Mouse (Mus musculus) midbrain, postnatal 0 days (tissue): ENCODE results near the gene Fto. TPM values are rescaled to one million over a fixed set of nuclear protein-coding genes. Genes with fewer than 3 reads are reported as not detected.

Experiments
- ATAC-seq: fragments of 200-750 bp; cut with Nextera tagmentation; 2 replicates; pipeline ENCODE4 v1.8.0; 2017; ENCODE audit warnings: moderate number of reproducible peaks, mild to moderate bottlenecking, moderate TSS enrichment, moderate library complexity; ENCODE audit not compliant: low FRiP score
- DNase-seq: peaks from one replicate; pipeline ENCODE4 v3.0.0-alpha.2; 2015; ENCODE audit warnings: low spot score
- H3K27ac ChIP-seq: fragments of 300-500 bp; sonication (generic); 2 replicates; pipeline ENCODE4 v1.5.1; 2014; ENCODE audit warnings: low read depth, mild to moderate bottlenecking, low read length, mixed read lengths
- H3K27me3 ChIP-seq: fragments of 300-500 bp; sonication (generic); 2 replicates; pipeline ENCODE4 v1.6.1; 2014; ENCODE audit warnings: low read length, control low read depth, mixed read lengths; ENCODE audit not compliant: insufficient read depth
- H3K36me3 ChIP-seq: fragments of 300-500 bp; sonication (generic); 2 replicates; pipeline ENCODE4 v1.6.1; 2014; ENCODE audit warnings: low read length, control low read depth, mixed read lengths; ENCODE audit not compliant: insufficient read depth
- H3K4me1 ChIP-seq: fragments of 300-500 bp; sonication (generic); 2 replicates; pipeline ENCODE4 v1.6.1; 2014; ENCODE audit warnings: mild to moderate bottlenecking, control low read depth, antibody characterized with exemption, low read length, mixed read lengths; ENCODE audit not compliant: insufficient read depth
- H3K4me2 ChIP-seq: fragments of 300-500 bp; sonication (generic); 2 replicates; pipeline ENCODE4 v1.6.1; 2014; ENCODE audit warnings: low read depth, mild to moderate bottlenecking, low read length, mixed read lengths; ENCODE audit not compliant: poor library complexity, severe bottlenecking
- H3K4me3 ChIP-seq: fragments of 300-500 bp; sonication (generic); 2 replicates; pipeline ENCODE4 v1.5.1; 2014; ENCODE audit warnings: low read depth, mild to moderate bottlenecking, low read length, moderate library complexity
- H3K9ac ChIP-seq: fragments of 300-500 bp; sonication (generic); replicated peaks from 2 replicates; pipeline ENCODE4 v1.6.1; 2014; ENCODE audit warnings: mild to moderate bottlenecking, low read length, moderate library complexity, mixed read lengths; ENCODE audit not compliant: poor library complexity, severe bottlenecking
- H3K9me3 ChIP-seq: fragments of 300-500 bp; sonication (generic); 2 replicates; pipeline ENCODE4 v1.6.1; 2016; ENCODE audit warnings: low read length, control low read depth
- CTCF ChIP-seq: IDR thresholded peaks from 2 replicates; pipeline ENCODE4 v1.5.1; 2016; ENCODE audit warnings: antibody characterized with exemption, mild to moderate bottlenecking
- WGBS: fragments of 180-500 bp; shearing (Covaris S2); extraction: QIAGEN DNeasy Blood & Tissue Kit; methylation state at CpG from one replicate; pipeline ENCODE4 v1.1.7; 2014; 5-methylcytosine and 5-hydroxymethylcytosine counted together
- polyA plus RNA-seq: library from polyadenylated mRNA; unstranded; fragments of >200 nt; fragmentation: Nextera tagmentation; extraction: Ambion mirVana; gene quantifications from 2 replicates; pipeline ENCODE4 v1.2.1, GENCODE M21; 2015
- total RNA-seq: library from RNA; depleted of rRNA; stranded (reverse); fragments of >200 nt; gene quantifications from 2 replicates; pipeline ENCODE4 v1.2.3, GENCODE M21; 2014

Fto gene
- total and polyA plus RNA-seq, 2 experiments from 2014 or later: 97.9 to 151 TPM

DNA sequence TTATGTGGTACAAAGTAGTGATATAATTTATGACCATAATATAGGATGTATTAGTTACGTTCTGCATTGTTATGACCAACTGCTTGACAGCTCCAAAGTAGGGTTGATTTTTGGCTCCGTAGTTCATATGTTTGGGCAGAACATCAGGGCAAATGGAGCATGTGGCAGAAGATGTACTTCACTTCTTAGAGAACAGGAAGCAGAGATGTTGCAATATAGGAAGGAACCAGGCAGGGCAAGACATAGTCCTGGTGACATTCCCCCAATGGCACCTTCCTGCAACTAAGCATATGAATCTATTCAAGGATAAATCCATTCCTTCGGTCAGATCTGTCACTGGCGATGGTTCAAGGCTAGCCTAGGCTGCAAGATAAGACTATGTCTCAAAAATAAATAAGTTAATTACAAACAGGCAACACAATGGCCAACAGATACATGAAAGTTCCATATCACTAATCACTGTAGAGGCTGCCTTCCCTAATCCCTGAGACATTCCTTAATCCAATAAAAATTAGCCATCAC is 44.2 kb downstream of the Fto start:
- ATAC-seq (no peak), DNase-seq (no peak)
- Histone ChIP-seq H3K4me3 (no peak overlapping the region), H3K4me2 (no peak overlapping the region), H3K9ac (no peak overlapping the region), H3K36me3 (no peaks in the 10 kb centered on the region), H3K4me1 (peaks cover 5% of the 10 kb centered on the region; the same call in 1 of the 2 replicates), H3K9me3 (no peaks in the 10 kb centered on the region), H3K27me3 (no peaks in the 10 kb centered on the region), H3K27ac (no peak overlapping the region)
- WGBS: 92% methylated on average over 4 of the region's 4 CpGs
- no peak for TF ChIP-seq CTCF

- H3K4me1 ChIP-seq: peaks cover 5% of the 10 kb centered on the region; the same call in 1 of the 2 replicates
- H3K27me3 ChIP-seq: no peaks in the 10 kb centered on the region
- no peak overlapping the region for H3K4me2 ChIP-seq
- no peak for DNase-seq
- no peak overlapping the region for H3K9ac ChIP-seq
- ATAC-seq: no peak
- no peak for TF ChIP-seq CTCF
- no peaks in the 10 kb centered on the region for H3K9me3 ChIP-seq
- H3K27ac ChIP-seq: no peak overlapping the region
- 76% methylated on average over 5 of the region's 5 CpGs for WGBS
- no peaks in the 10 kb centered on the region for H3K36me3 ChIP-seq
- no peak overlapping the region for H3K4me3 ChIP-seq
Observed at GRCm38 (mm10) chr8:91358016-91358415, 44.7 kb downstream of the Fto start.

GRCm38 (mm10) chr8:91359511-91359910 is 46.2 kb downstream of the Fto start:
- H3K27me3 ChIP-seq: no peaks in the 10 kb centered on the region
- 89% methylated on average over 9 of the region's 9 CpGs for WGBS
- H3K27ac ChIP-seq: no peak overlapping the region
- H3K4me1 ChIP-seq: peaks cover 8% of the 10 kb centered on the region; the same call in 1 of the 2 replicates
- H3K9ac ChIP-seq: no peak overlapping the region
- no peaks in the 10 kb centered on the region for H3K36me3 ChIP-seq
- H3K4me3 ChIP-seq: no peak overlapping the region
- ATAC-seq (no peak), DNase-seq (no peak)
- no peak overlapping the region for H3K4me2 ChIP-seq
- TF ChIP-seq CTCF: no peak
- no peaks in the 10 kb centered on the region for H3K9me3 ChIP-seq

GRCm38 (mm10) chr8:91360644-91361357 is 47.5 kb downstream of the Fto start:
- no peak for DNase-seq
- ATAC-seq: no peak
- WGBS: 92% methylated on average over 10 of the region's 10 CpGs
- no peak overlapping the region for H3K9ac ChIP-seq
- no peak for TF ChIP-seq CTCF
- no peaks in the 10 kb centered on the region for H3K9me3 ChIP-seq
- no peak overlapping the region for H3K4me2 ChIP-seq
- peaks cover 3% of the 10 kb centered on the region; the same call in 1 of the 2 replicates for H3K4me1 ChIP-seq
- H3K27me3 ChIP-seq: no peaks in the 10 kb centered on the region
- no peak overlapping the region for H3K4me3 ChIP-seq
- H3K27ac ChIP-seq: no peak overlapping the region
- H3K36me3 ChIP-seq: no peaks in the 10 kb centered on the region

DNA sequence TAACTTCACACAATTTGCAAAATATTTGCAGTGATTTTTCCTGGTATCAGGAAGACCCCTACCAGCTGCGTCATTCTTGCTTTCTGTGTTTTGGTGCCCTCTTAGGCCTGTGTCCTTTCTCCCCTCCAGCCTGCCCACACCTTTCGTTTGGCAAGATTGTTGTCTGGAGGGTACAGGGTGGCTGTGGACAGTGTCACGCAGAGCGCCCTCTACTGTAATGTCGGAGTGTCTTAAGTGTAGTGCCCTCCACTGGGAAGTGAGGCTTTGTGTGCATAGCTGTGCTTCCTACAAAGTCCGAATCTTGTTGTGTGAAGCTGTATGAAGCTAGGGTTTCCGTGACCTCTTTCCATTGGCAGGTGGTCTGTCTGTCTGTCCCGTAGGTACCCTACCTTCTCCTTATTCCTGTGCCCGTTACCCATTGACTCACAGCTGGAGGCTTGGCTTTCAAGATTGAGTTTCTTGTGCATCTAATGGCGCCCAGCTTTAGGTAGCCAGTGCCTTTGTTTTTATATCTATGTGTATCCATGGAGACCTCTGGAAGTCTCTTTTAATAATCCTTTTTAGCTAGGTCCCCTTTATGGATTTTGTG is 50.0 kb downstream of the Fto start:
- no peak for ATAC-seq
- H3K9ac ChIP-seq: no peak overlapping the region
- H3K36me3 ChIP-seq: no peaks in the 10 kb centered on the region
- H3K4me2 ChIP-seq: no peak overlapping the region
- H3K4me3 ChIP-seq: no peak overlapping the region
- no peak overlapping the region for H3K27ac ChIP-seq
- H3K27me3 ChIP-seq: no peaks in the 10 kb centered on the region
- 90% methylated on average over 10 of the region's 10 CpGs for WGBS
- no peaks in the 10 kb centered on the region for H3K9me3 ChIP-seq
- H3K4me1 ChIP-seq: peaks cover 3% of the 10 kb centered on the region; the same call in 1 of the 2 replicates
- peak; percentile 12; the same call in 1 of the 2 replicates for TF ChIP-seq CTCF
- no peak for DNase-seq

GRCm38 (mm10) chr8:91364216-91364615 is 50.9 kb downstream of the Fto start:
- Histone ChIP-seq H3K4me2 (no peak overlapping the region), H3K4me1 (peaks cover 3% of the 10 kb centered on the region; the same call in 1 of the 2 replicates), H3K4me3 (no peak overlapping the region), H3K36me3 (no peaks in the 10 kb centered on the region), H3K9me3 (no peaks in the 10 kb centered on the region), H3K27ac (no peak overlapping the region), H3K9ac (no peak overlapping the region), H3K27me3 (no peaks in the 10 kb centered on the region)
- 82% methylated on average over 6 of the region's 6 CpGs for WGBS
- ATAC-seq (no peak), DNase-seq (no peak)
- no peak for TF ChIP-seq CTCF
